Mouse (Mus musculus) cerebellum, adult 2 months (tissue): ENCODE results near the gene Pde8a.

Source experiments
- CTCF ChIP-seq: fragments of 200-500 bp; IDR thresholded peaks from 2 replicates; pipeline ENCODE4 v1.5.1; 2011; ENCODE audit warnings: low read depth, mild to moderate bottlenecking, control low read depth, low read length, moderate library complexity, borderline replicate concordance; ENCODE audit not compliant: insufficient read depth
- POLR2A ChIP-seq: fragments of 200-500 bp; IDR thresholded peaks from 2 replicates; pipeline ENCODE4 v1.6.1; 2011; ENCODE audit warnings: low read length, control low read depth, borderline replicate concordance; ENCODE audit not compliant: insufficient read depth

DNA sequence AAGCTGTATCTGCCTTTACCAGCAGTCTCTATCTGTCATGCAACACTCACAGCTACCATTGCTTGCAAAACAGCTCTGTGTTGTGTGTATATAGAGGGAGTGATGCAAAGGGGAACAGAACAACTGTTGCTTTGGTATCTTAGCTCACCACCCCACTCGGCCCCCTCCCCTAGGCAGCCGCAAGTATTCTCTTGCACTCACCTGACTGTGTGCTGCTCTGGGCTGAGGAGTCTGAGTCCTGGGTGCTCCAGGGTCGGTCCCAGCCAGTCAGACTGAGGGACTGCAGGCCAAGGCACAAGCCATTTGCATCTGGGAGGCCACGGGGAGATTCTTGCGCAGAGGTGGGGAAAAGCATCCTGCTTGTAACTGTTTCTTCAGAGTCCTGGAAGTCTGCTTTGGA is 158.4 kb downstream of the Pde8a start:
- no peak for TF ChIP-seq CTCF
- TF ChIP-seq POLR2A: no peak
